Mouse (Mus musculus) liver, embryonic 15.5 days (tissue): ENCODE results near the gene Aamp. TPM values are rescaled to one million over a fixed set of nuclear protein-coding genes. Genes with fewer than 3 reads are reported as not detected.

Experiments used
- ATAC-seq: fragments of 200-750 bp; cut with Nextera tagmentation; 2 replicates; pipeline ENCODE4 v1.8.0; 2017; ENCODE audit warnings: moderate number of reproducible peaks, mild to moderate bottlenecking, moderate library complexity; ENCODE audit not compliant: insufficient read depth
- H3K27ac ChIP-seq: fragments of 300-500 bp; sonication (generic); replicated peaks from 2 replicates; pipeline ENCODE4 v1.5.1; 2015; ENCODE audit warnings: mild to moderate bottlenecking, inconsistent platforms
- H3K27me3 ChIP-seq: fragments of 300-500 bp; sonication (generic); 2 replicates; pipeline ENCODE4 v1.6.1; 2015; ENCODE audit warnings: mild to moderate bottlenecking, inconsistent platforms
- H3K36me3 ChIP-seq: fragments of 300-500 bp; sonication (generic); replicated peaks from 2 replicates; pipeline ENCODE4 v1.6.1; 2015; ENCODE audit warnings: moderate library complexity, mild to moderate bottlenecking, inconsistent platforms
- H3K4me1 ChIP-seq: fragments of 300-500 bp; sonication (generic); replicated peaks from 2 replicates; pipeline ENCODE4 v1.6.1; 2015; ENCODE audit warnings: inconsistent platforms
- H3K4me2 ChIP-seq: fragments of 300-500 bp; sonication (generic); 2 replicates; pipeline ENCODE4 v1.6.1; 2015; ENCODE audit warnings: moderate library complexity, mild to moderate bottlenecking, inconsistent platforms
- H3K4me3 ChIP-seq: fragments of 300-500 bp; sonication (generic); replicated peaks from 2 replicates; pipeline ENCODE4 v1.5.1; 2015; ENCODE audit warnings: mild to moderate bottlenecking, inconsistent platforms
- H3K9ac ChIP-seq: fragments of 300-500 bp; sonication (generic); 2 replicates; pipeline ENCODE4 v1.6.1; 2015; ENCODE audit warnings: moderate library complexity, mild to moderate bottlenecking, inconsistent platforms
- H3K9me3 ChIP-seq: fragments of 300-500 bp; sonication (generic); replicated peaks from 2 replicates; pipeline ENCODE4 v1.6.1; 2016; ENCODE audit warnings: inconsistent platforms
- WGBS: fragments of 180-500 bp; shearing (Covaris S2); methylation state at CpG from one replicate; pipeline ENCODE4 v1.1.7; 2015; ENCODE audit warnings: mixed read lengths; ENCODE audit not compliant: insufficient replicate concordance; 5-methylcytosine and 5-hydroxymethylcytosine counted together
- polyA plus RNA-seq: library from polyadenylated mRNA; unstranded; fragments of >200 nt; fragmentation: Nextera tagmentation; extraction: Ambion mirVana; gene quantifications from 2 replicates; pipeline ENCODE4 v1.2.1, GENCODE M21; 2015

Aamp gene
- polyA plus RNA-seq, 1 experiment from 2014 or later = 93.1 TPM

DNA sequence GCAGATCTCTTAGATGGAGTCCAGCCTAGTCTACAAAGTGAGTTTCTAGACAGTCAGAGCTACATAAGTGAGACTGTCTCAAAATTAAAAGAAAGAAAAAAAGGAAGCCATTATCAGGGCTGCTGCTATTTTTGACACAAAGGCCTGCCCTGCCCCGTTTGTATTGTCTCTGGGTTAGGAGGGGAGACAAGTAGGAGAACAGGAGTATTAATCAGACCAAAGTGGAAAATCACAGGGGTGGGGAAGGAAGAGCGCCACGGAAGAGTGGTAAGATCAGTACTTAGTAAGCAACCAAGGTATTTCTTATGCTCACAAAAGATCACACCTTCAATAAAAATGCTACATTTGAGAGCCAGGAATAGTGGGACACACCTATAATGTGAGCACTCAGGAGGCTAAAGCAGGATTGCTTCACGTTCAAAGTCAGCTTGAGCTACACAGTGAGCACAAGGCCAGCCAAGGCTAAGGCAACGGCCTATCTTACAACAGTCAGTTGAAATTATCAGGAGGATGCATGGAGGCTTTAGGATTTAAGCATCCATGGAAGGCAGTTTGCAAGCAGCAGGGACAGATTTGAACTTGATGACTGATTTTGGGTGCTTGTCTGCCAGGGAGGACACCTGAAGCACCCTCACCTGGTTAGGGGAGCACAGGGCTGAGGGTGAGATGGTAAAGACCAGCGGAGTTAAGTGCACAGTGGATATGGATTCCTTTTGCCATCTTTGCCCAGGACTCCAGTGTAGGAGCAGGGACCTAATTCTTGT lies 16.0 kb upstream of the Aamp start:
- no peak overlapping the region for H3K4me2 ChIP-seq
- no peak for ATAC-seq
- no peak overlapping the region for H3K4me3 ChIP-seq
- H3K27me3 ChIP-seq = no peaks in the 10 kb centered on the region
- H3K36me3 ChIP-seq = no peaks in the 10 kb centered on the region; the same call in 1 of the 2 replicates
- peaks cover 85% of the 10 kb centered on the region for H3K4me1 ChIP-seq
- WGBS = 58% methylated on average over 6 of the region's 6 CpGs
- H3K27ac ChIP-seq = no peak overlapping the region
- no peak overlapping the region for H3K9ac ChIP-seq
- H3K9me3 ChIP-seq = no peaks in the 10 kb centered on the region

DNA sequence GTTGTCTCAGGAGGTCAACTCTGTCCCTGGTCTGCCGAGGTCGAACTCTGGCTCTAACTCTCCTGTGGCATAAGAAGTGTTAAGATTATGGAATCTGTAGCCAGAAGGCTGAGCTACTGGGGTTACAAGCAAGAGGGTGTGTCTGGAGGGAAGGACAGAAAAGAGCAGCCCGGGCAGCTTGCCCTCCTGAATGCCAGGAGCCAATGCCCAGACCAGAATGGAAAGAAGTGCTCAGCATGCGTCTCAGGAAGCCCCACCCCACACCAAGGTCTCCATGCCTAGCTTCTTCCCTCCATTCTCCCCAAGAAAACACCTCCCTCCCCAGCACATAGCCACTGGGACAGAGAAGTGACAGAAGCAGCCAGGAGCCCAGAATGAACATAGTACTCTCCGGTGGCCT lies 14.5 kb upstream of the Aamp start:
- H3K4me3 ChIP-seq = no peak overlapping the region
- no peak for ATAC-seq
- no peak overlapping the region for H3K27ac ChIP-seq
- no peak overlapping the region for H3K9ac ChIP-seq
- H3K4me1 ChIP-seq = peaks cover 88% of the 10 kb centered on the region
- H3K4me2 ChIP-seq = no peak overlapping the region
- H3K27me3 ChIP-seq = no peaks in the 10 kb centered on the region
- WGBS = 60% methylated on average over 5 of the region's 5 CpGs
- peaks cover 4% of the 10 kb centered on the region for H3K36me3 ChIP-seq
- no peaks in the 10 kb centered on the region for H3K9me3 ChIP-seq

GRCm38 (mm10) chr1:74298157-74298750 lies 13.7 kb upstream of the Aamp start:
- peaks cover 90% of the 10 kb centered on the region for H3K4me1 ChIP-seq
- peaks cover 10% of the 10 kb centered on the region for H3K36me3 ChIP-seq
- no peaks in the 10 kb centered on the region for H3K27me3 ChIP-seq
- no peaks in the 10 kb centered on the region for H3K9me3 ChIP-seq
- H3K4me2 ChIP-seq = no peak overlapping the region
- H3K27ac ChIP-seq = no peak overlapping the region
- 84% methylated on average over 5 of the region's 5 CpGs for WGBS
- no peak for ATAC-seq
- no peak overlapping the region for H3K4me3 ChIP-seq
- H3K9ac ChIP-seq = no peak overlapping the region

DNA sequence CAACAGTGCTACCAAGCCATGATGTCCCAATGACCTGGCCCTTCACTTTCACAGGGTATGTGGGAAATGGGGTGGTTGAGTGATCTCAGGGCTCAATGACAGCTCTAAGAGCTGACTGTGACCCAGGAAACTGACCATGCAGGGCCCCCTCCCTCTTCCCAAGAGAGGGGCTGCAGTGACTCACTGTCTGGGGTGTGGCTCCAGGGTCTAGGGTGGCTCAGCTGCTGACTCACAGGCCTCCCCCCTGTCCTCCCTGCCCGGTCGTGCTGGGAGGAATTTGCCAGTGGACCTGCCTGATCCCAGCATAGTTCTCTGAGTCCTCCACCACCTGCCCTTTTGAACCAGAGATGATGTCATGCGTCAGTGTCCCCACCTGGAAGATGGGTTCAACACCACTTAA lies 12.7 kb upstream of the Aamp start:
- H3K9ac ChIP-seq = 0 out of 2 replicates have a peak overlapping the region, but pooled peaks have one; percentile 67
- peaks cover 80% of the 10 kb centered on the region for H3K4me1 ChIP-seq
- peak overlapping the region; percentile 80 for H3K4me2 ChIP-seq
- H3K9me3 ChIP-seq = no peaks in the 10 kb centered on the region
- peaks cover 19% of the 10 kb centered on the region for H3K36me3 ChIP-seq
- ATAC-seq = no peak
- H3K27me3 ChIP-seq = no peaks in the 10 kb centered on the region
- H3K27ac ChIP-seq = peak overlapping the region; percentile 97
- 53% methylated on average over 3 of the region's 3 CpGs for WGBS
- peak overlapping the region; percentile 62 for H3K4me3 ChIP-seq

GRCm38 (mm10) chr1:74296477-74296876 lies 11.9 kb upstream of the Aamp start:
- Histone ChIP-seq H3K9ac (peak overlapping the region; percentile 67), H3K4me3 (peak overlapping the region; percentile 62), H3K9me3 (no peaks in the 10 kb centered on the region), H3K36me3 (peaks cover 27% of the 10 kb centered on the region), H3K27ac (peak overlapping the region; percentile 97), H3K4me2 (peak overlapping the region; percentile 80), H3K27me3 (no peaks in the 10 kb centered on the region), H3K4me1 (peaks cover 77% of the 10 kb centered on the region)
- WGBS = 63% methylated on average over 6 of the region's 6 CpGs
- no peak for ATAC-seq

DNA sequence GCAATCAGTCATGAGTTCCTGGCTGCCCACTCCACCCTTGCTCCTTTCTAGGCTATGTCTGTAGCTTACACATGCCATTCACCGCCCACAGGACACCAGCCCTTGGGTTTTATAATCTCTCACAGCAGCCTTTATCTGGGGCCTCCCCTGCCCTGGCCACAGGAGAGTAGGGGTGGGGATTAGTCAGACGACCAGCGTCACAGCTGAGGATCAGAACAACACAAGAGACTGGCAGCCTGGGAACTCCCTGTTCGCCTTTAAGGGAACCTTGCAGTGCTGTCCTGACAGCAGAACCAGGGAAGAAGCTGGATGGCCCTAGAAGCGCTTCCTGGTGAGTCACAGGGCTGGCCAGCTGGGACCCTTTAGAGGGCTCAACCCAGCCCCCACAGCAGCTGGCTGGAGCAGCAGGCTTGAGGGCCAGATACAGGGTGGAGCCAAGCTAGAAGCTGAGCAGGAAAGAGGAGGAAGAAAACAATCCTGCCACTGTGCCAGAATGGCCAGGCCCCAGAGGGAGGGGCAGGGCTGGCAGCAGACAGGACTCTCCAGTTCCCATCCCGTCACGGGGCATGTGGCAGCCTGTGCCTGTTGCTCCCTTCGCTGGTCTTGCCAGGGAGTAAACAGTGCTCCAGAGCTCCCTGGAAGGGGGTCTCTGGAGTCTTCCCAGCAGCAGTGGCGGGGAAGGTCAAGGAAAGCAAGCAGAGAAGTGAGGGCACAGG lies 11.1 kb upstream of the Aamp start:
- peak; percentile 95 for ATAC-seq
- H3K4me3 ChIP-seq = peak overlapping the region; percentile 62
- H3K27ac ChIP-seq = peak overlapping the region; percentile 97
- H3K4me2 ChIP-seq = peak overlapping the region; percentile 80
- no peaks in the 10 kb centered on the region for H3K9me3 ChIP-seq
- no peaks in the 10 kb centered on the region for H3K27me3 ChIP-seq
- peaks cover 34% of the 10 kb centered on the region for H3K36me3 ChIP-seq
- H3K4me1 ChIP-seq = peaks cover 72% of the 10 kb centered on the region
- H3K9ac ChIP-seq = peak overlapping the region; percentile 67
- 18% methylated on average over 9 of the region's 9 CpGs for WGBS

DNA sequence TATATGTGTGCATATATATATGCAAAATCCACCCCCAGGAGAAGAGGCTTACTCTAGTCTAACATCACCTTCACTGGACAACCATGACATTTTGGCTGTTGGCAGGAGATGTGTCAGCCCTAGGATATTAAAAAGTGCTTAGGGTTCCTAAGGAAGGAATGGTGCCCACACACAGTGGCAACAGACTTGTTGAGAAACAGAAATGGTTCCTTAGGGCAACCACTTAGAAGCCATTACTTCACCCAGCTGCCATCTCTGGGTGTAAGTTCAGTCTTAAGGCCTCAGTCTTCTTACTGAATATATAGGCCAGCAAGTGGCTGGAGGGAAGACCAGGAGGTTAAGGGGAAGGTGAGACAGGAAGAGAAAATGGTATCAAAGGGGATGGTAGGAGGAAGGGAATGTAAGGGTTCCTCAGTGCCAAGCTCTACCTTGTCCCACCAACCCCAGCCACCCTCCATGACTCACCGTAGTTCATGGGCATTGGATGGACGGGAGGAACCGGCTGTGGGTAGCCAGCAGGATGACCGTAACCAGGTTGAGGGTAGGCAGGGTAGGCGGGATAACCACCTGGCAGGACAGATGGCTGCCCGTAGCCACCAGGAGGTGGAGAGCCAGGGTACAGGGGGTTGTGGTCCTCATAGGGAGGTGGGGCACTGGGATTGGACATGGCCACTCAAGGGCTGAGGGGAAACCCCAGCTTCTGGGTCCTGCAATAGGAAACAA lies 10.4 kb upstream of the Aamp start:
- H3K9ac ChIP-seq = peak overlapping the region; percentile 67

GRCm38 (mm10) chr1:74294090-74294643 lies 9.6 kb upstream of the Aamp start:
- peaks cover 47% of the 10 kb centered on the region for H3K36me3 ChIP-seq
- WGBS = 83% methylated on average over 3 of the region's 3 CpGs
- H3K9ac ChIP-seq = no peak overlapping the region
- no peak overlapping the region for H3K4me2 ChIP-seq
- H3K27ac ChIP-seq = peak overlapping the region; percentile 48
- no peak overlapping the region for H3K4me3 ChIP-seq
- H3K4me1 ChIP-seq = peaks cover 63% of the 10 kb centered on the region
- no peaks in the 10 kb centered on the region for H3K9me3 ChIP-seq
- no peak for ATAC-seq
- H3K27me3 ChIP-seq = no peaks in the 10 kb centered on the region

More for the DNA sequence above, 10.4 kb upstream of the Aamp start:
- WGBS = 70% methylated on average over 6 of the region's 6 CpGs
- H3K4me2 ChIP-seq = peak overlapping the region; percentile 80
- peak overlapping the region; percentile 62 for H3K4me3 ChIP-seq
- 0 out of 2 replicates have a peak, but pooled peaks have one; percentile 1 for ATAC-seq
- no peaks in the 10 kb centered on the region for H3K9me3 ChIP-seq
- H3K27ac ChIP-seq = peak overlapping the region; percentile 97
- peaks cover 66% of the 10 kb centered on the region for H3K4me1 ChIP-seq
- peaks cover 41% of the 10 kb centered on the region for H3K36me3 ChIP-seq
- no peaks in the 10 kb centered on the region for H3K27me3 ChIP-seq

GRCm38 (mm10) chr1:74293306-74293960 lies 8.9 kb upstream of the Aamp start:
- H3K27ac ChIP-seq = peak overlapping the region; percentile 48
- H3K9ac ChIP-seq = no peak overlapping the region
- WGBS = 77% methylated on average over 8 of the region's 8 CpGs
- H3K9me3 ChIP-seq = no peaks in the 10 kb centered on the region
- peaks cover 63% of the 10 kb centered on the region for H3K4me1 ChIP-seq
- H3K36me3 ChIP-seq = peaks cover 54% of the 10 kb centered on the region
- no peaks in the 10 kb centered on the region for H3K27me3 ChIP-seq
- no peak overlapping the region for H3K4me2 ChIP-seq
- no peak overlapping the region for H3K4me3 ChIP-seq
- no peak for ATAC-seq

- H3K9ac ChIP-seq = no peak overlapping the region
- H3K27ac ChIP-seq = no peak overlapping the region
Measured at GRCm38 (mm10) chr1:74292331-74293020, 7.9 kb upstream of the Aamp start.

More at GRCm38 (mm10) chr1:74292331-74293020, 7.9 kb upstream of the Aamp start:
- H3K27me3 ChIP-seq = no peaks in the 10 kb centered on the region
- WGBS = 82% methylated on average over 11 of the region's 11 CpGs
- H3K4me2 ChIP-seq = no peak overlapping the region
- H3K36me3 ChIP-seq = peaks cover 60% of the 10 kb centered on the region
- H3K4me1 ChIP-seq = peaks cover 62% of the 10 kb centered on the region
- H3K4me3 ChIP-seq = no peak overlapping the region
- H3K9me3 ChIP-seq = no peaks in the 10 kb centered on the region
- no peak for ATAC-seq
